Mouse (Mus musculus): ENCODE results near the gene S100a5. TPM values are rescaled to one million over a fixed set of nuclear protein-coding genes. Genes with fewer than 3 reads are reported as not detected.

S100a5 gene
- polyA plus RNA-seq, 1 experiment, result 0.43 TPM

DNA sequence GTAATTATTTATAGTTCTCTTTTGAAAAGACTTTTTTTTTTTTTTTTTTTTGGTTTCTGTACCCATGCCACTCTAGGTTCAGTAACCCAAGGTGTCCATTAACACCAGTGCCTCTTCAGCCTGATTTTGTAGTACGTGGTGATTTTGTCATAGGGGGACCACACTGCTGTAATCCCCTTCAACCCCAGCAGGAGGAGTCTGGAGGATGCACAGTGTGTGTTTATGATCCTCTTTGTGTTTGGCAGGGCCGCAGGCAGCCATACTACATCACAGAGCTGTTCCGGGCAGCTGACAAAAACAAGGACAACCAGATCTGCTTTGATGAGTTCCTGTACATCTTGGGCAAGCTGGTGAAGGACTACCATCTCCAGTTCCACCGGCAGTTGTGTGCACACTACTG, 49.1 kb downstream of the S100a5 start:
- H3K27me3 ChIP-seq (ENCODE audit: control insufficient read depth, insufficient read depth, insufficient read length), result peaks cover 4% of the 10 kb centered on the region
- H3ac ChIP-seq (ENCODE audit: control insufficient read depth, insufficient read length, low read depth), result no peak overlapping the region
- H3K79me3 ChIP-seq (ENCODE audit: low read depth), result no peaks in the 10 kb centered on the region
- TF ChIP-seq CEBPB (IDR thresholded peaks at IDR 0.05; ENCODE audit: low read depth) (no peak), USF1 (IDR thresholded peaks at IDR 0.05; ENCODE audit: low read depth) (no peak), FOSL1 (IDR thresholded peaks at IDR 0.05; ENCODE audit: insufficient read depth, low read length, poor library complexity, severe bottlenecking) (no peak), MYOG (IDR thresholded peaks at IDR 0.05; ENCODE audit: control insufficient read depth, extremely low read depth, insufficient read length) (no peak), CTCF (IDR thresholded peaks at IDR 0.05; ENCODE audit: control insufficient read depth, insufficient read depth, insufficient read length) (no peak)
- no peak overlapping the region for H3K4me3 ChIP-seq (ENCODE audit: insufficient read depth, poor library complexity, severe bottlenecking)
- H3K79me2 ChIP-seq (ENCODE audit: control insufficient read depth, insufficient read depth), result no peaks in the 10 kb centered on the region
- no peaks in the 10 kb centered on the region for H3K36me3 ChIP-seq (ENCODE audit: control insufficient read depth, insufficient read depth)

DNA sequence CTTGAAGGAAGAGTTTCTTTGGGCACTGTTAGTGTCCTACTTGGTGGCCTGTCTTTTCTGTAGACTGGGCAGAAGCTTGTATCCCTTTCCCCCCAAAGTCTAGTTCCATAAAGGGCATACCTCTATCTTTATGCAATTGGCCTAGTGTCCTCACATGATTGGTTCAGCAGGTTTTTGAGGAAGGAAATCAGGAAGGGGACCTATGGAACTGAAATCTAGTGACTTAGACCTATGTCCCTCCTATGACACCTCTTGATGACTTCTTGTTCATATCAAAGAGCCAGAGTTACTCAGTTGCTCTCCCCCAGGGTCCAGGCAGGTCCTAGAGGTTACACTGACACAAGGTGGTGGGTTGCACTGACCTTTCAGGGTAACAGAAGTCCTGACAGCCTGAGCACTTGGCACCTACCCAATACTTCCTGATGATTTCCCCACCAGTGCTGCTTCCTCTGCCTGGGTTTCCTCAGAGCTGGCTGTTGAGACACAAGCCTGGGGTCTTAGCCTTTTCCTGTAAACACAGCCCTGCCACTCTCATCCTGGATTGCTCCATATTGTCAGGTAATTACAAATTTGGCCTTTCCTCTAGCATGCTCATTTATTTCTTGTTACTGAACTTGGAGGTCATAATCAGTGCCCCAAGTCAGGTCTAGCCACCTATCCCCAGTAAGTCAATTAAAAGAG, 51.2 kb downstream of the S100a5 start:
- Histone ChIP-seq H3K36me3 (ENCODE audit: control insufficient read depth, insufficient read depth) (no peaks in the 10 kb centered on the region), H3ac (ENCODE audit: control insufficient read depth, insufficient read length, low read depth) (no peak overlapping the region), H3K4me3 (ENCODE audit: insufficient read depth, poor library complexity, severe bottlenecking) (no peak overlapping the region), H3K27me3 (ENCODE audit: control insufficient read depth, insufficient read depth, insufficient read length) (peaks cover 4% of the 10 kb centered on the region), H3K79me2 (ENCODE audit: control insufficient read depth, insufficient read depth) (no peaks in the 10 kb centered on the region), H3K79me3 (ENCODE audit: low read depth) (peaks cover 1% of the 10 kb centered on the region)
- TF ChIP-seq CTCF (IDR thresholded peaks at IDR 0.05; ENCODE audit: control insufficient read depth, insufficient read depth, insufficient read length), result no peak
- no peak for TF ChIP-seq CEBPB (IDR thresholded peaks at IDR 0.05; ENCODE audit: low read depth)
- no peak for TF ChIP-seq MYOD1 (IDR thresholded peaks at IDR 0.05; ENCODE audit: control insufficient read depth, insufficient read length, low read depth)
- TF ChIP-seq USF1 (IDR thresholded peaks at IDR 0.05; ENCODE audit: low read depth), result no peak
- no peak for TF ChIP-seq FOSL1 (IDR thresholded peaks at IDR 0.05; ENCODE audit: insufficient read depth, low read length, poor library complexity, severe bottlenecking)

Other genes starting within 250 kb of the S100a5 start
- gene Slc27a3, start 218.6 kb upstream of the S100a5 start, polyA plus RNA-seq (2012; fragmentation: generic; extraction: Trizol), result 8.6 TPM
- gene Ints3, start 174.9 kb upstream of the S100a5 start, polyA plus RNA-seq (2012; fragmentation: generic; extraction: Trizol), result 39.3 TPM
- gene Npr1, start 142.7 kb upstream of the S100a5 start, polyA plus RNA-seq (2012; fragmentation: generic; extraction: Trizol), result 1.0 TPM
- gene Ilf2, start 132.4 kb upstream of the S100a5 start, polyA plus RNA-seq (2012; fragmentation: generic; extraction: Trizol), result 93.9 TPM
- gene Snapin, start 117.5 kb upstream of the S100a5 start, polyA plus RNA-seq (2012; fragmentation: generic; extraction: Trizol), result 18.8 TPM
- 103 TPM for gene Chtop, start 99.0 kb upstream of the S100a5 start, polyA plus RNA-seq (2012; fragmentation: generic; extraction: Trizol)
- gene S100a1, start 94.1 kb upstream of the S100a5 start, polyA plus RNA-seq (2012; fragmentation: generic; extraction: Trizol), result 96.0 TPM
- 96.7 TPM for gene S100a13, start 94.1 kb upstream of the S100a5 start, polyA plus RNA-seq (2012; fragmentation: generic; extraction: Trizol)
- 0.96 TPM for gene S100a14, start 81.7 kb upstream of the S100a5 start, polyA plus RNA-seq (2012; fragmentation: generic; extraction: Trizol)
- gene S100a16, start 71.3 kb upstream of the S100a5 start, polyA plus RNA-seq (2012; fragmentation: generic; extraction: Trizol), result 49.2 TPM
- 22.0 TPM for gene S100a3, start 47.9 kb upstream of the S100a5 start, polyA plus RNA-seq (2012; fragmentation: generic; extraction: Trizol)
- not detected for gene S100a2, start 18.3 kb upstream of the S100a5 start, polyA plus RNA-seq (2012; fragmentation: generic; extraction: Trizol)
- 1.5 TPM for gene Gm42674, start 6.6 kb upstream of the S100a5 start, polyA plus RNA-seq (2012; fragmentation: generic; extraction: Trizol)
- 11,980 TPM for gene S100a4, start 4.8 kb upstream of the S100a5 start, polyA plus RNA-seq (2012; fragmentation: generic; extraction: Trizol)
- 4,076 TPM for gene S100a6, start 4.4 kb downstream of the S100a5 start, polyA plus RNA-seq (2012; fragmentation: generic; extraction: Trizol)
- 0.11 TPM for gene S100a7a, start 45.5 kb downstream of the S100a5 start, polyA plus RNA-seq (2012; fragmentation: generic; extraction: Trizol)
- gene S100a8, start 60.5 kb downstream of the S100a5 start, polyA plus RNA-seq (2012; fragmentation: generic; extraction: Trizol), result not detected
- not detected for gene S100a9, start 87.2 kb downstream of the S100a5 start, polyA plus RNA-seq (2012; fragmentation: generic; extraction: Trizol)
- not detected for gene Pglyrp4, start 118.4 kb downstream of the S100a5 start, polyA plus RNA-seq (2012; fragmentation: generic; extraction: Trizol)
- not detected for gene Gm5849, start 169.4 kb downstream of the S100a5 start, polyA plus RNA-seq (2012; fragmentation: generic; extraction: Trizol)